In the genomic region with DNA sequence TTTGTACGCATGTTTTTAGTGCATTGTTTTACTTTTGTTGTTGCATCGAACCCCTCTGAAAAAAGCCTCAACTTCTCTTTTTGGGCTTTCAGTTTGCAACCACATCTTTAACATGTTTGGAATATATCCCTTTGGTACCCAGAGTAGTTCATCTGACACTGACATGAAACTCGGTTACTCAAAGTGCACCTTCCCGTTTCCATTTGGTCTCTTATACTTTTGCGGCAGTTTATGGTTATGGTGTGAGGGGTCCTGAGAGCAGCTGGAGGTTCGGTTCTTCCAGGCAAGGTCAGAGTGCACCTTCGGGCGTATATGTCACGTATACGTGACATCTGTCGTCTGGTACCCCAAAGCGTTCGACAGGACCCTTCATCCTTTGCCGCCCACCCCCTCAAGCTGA, we compare ENCODE assay signal across 8 mouse cellular contexts. TPM values are rescaled to one million over a fixed set of nuclear protein-coding genes. Genes with fewer than 3 reads are reported as not detected.
DNase-seq lines count a peak whose midpoint lies in the region; ATAC-seq and TF ChIP-seq lines count a peak whose summit lies in the region.

No protein-coding gene starts in this region.

- no peak for DNase-seq in heart, postnatal 0 days (ENCODE audit: low spot score)
- DNase-seq in heart, adult 8-10 months (ENCODE audit: low spot score) = no peak
- DNase-seq in hindbrain, embryonic 14.5 days (ENCODE audit: low spot score) = no peak
- DNase-seq in left cerebral cortex, postnatal 4 days = no peak
- DNase-seq in embryo, embryonic 10.5 days (ENCODE audit: low spot score) = no peak

- peaks cover 77% of the 10 kb centered on the region for H3K27me3 ChIP-seq in heart, postnatal 0 days (ENCODE audit: control insufficient read depth, insufficient read depth, low read length)
- H3K27me3 ChIP-seq in hindbrain, embryonic 14.5 days (ENCODE audit: control insufficient read depth, insufficient read depth, low read length) = peaks cover 59% of the 10 kb centered on the region
- peaks cover 63% of the 10 kb centered on the region for H3K27me3 ChIP-seq in midbrain, embryonic 13.5 days

- 20% methylated on average over 14 of the region's 14 CpGs for WGBS in heart, postnatal 0 days
- WGBS in hindbrain, embryonic 14.5 days = 18% methylated on average over 14 of the region's 14 CpGs
- 15% methylated on average over 14 of the region's 14 CpGs for WGBS in midbrain, embryonic 13.5 days

- ATAC-seq in heart, postnatal 0 days (ENCODE audit: insufficient read depth, low read depth) = no peak
- no peak for ATAC-seq in hindbrain, embryonic 14.5 days (ENCODE audit: low FRiP score)
- ATAC-seq in midbrain, embryonic 13.5 days = no peak
- no peak for ATAC-seq in megakaryocyte progenitor cell, adult 5-6 weeks (replicated peaks; ENCODE audit: poor library complexity)

- H3K36me3 ChIP-seq in heart, postnatal 0 days (replicated peaks; ENCODE audit: control insufficient read depth, insufficient read depth, low read length) = no peaks in the 10 kb centered on the region
- H3K36me3 ChIP-seq in hindbrain, embryonic 14.5 days (replicated peaks; ENCODE audit: control insufficient read depth, insufficient read depth) = no peaks in the 10 kb centered on the region
- H3K36me3 ChIP-seq in midbrain, embryonic 13.5 days = no peaks in the 10 kb centered on the region

- H3K4me3 ChIP-seq in heart, postnatal 0 days (ENCODE audit: low read depth, low read length) = peak overlapping the region; percentile 54
- peak overlapping the region; percentile 60 for H3K4me3 ChIP-seq in bone marrow macrophage, adult 2 months (ENCODE audit: insufficient read depth, low read length)
- H3K4me3 ChIP-seq in hindbrain, embryonic 14.5 days (replicated peaks; ENCODE audit: low read length) = peak overlapping the region; percentile 80
- peak overlapping the region; percentile 77 for H3K4me3 ChIP-seq in midbrain, embryonic 13.5 days (replicated peaks)

- TF ChIP-seq CTCF in heart, postnatal 0 days (IDR thresholded peaks at IDR 0.05; ENCODE audit: low read depth) = no peak
- 0 out of 2 replicates have a peak, but pooled peaks have one; percentile 14 for TF ChIP-seq CTCF in bone marrow macrophage, adult 2 months (IDR thresholded peaks at IDR 0.05; ENCODE audit: low read depth, low read length)

- H3K9me3 ChIP-seq in heart, postnatal 0 days (replicated peaks; ENCODE audit: control insufficient read depth, low read length) = no peaks in the 10 kb centered on the region
- no peaks in the 10 kb centered on the region for H3K9me3 ChIP-seq in hindbrain, embryonic 14.5 days (ENCODE audit: control insufficient read depth, low read length)
- H3K9me3 ChIP-seq in midbrain, embryonic 13.5 days = no peaks in the 10 kb centered on the region

- TF ChIP-seq POLR2A in bone marrow macrophage, adult 2 months (IDR thresholded peaks at IDR 0.05; ENCODE audit: borderline replicate concordance, low read depth, low read length) = no peak

- intact Hi-C loops in left cerebral cortex, postnatal 4 days (cut with DNase I) = no loop called here

- no peak overlapping the region for H3K27ac ChIP-seq in heart, postnatal 0 days (ENCODE audit: low read depth)
- H3K27ac ChIP-seq in bone marrow macrophage, adult 2 months (ENCODE audit: insufficient read depth, low read depth, low read length) = no peak overlapping the region
- H3K27ac ChIP-seq in hindbrain, embryonic 14.5 days = peak overlapping the region; percentile 45; the same call in 1 of the 2 replicates
- H3K27ac ChIP-seq in midbrain, embryonic 13.5 days = no peak overlapping the region

- H3K4me1 ChIP-seq in heart, postnatal 0 days (ENCODE audit: control insufficient read depth, insufficient read depth) = 0 out of 2 replicates have a peak, but pooled peaks cover 7% of the 10 kb centered on the region
- H3K4me1 ChIP-seq in bone marrow macrophage, adult 2 months (ENCODE audit: control insufficient read depth, insufficient read depth, low read length) = peaks cover 7% of the 10 kb centered on the region
- H3K4me1 ChIP-seq in hindbrain, embryonic 14.5 days (replicated peaks; ENCODE audit: control insufficient read depth, insufficient read depth, low read length) = peaks cover 5% of the 10 kb centered on the region; the same call in 1 of the 2 replicates
- H3K4me1 ChIP-seq in midbrain, embryonic 13.5 days (replicated peaks) = peaks cover 21% of the 10 kb centered on the region

- no peak for TF ChIP-seq EP300 in heart, postnatal 0 days (IDR thresholded peaks at IDR 0.05; ENCODE audit: low read depth)

- H3K4me2 ChIP-seq in heart, postnatal 0 days (ENCODE audit: low read depth, low read length) = peak overlapping the region; percentile 94
- peak overlapping the region; percentile 92 for H3K4me2 ChIP-seq in hindbrain, embryonic 14.5 days (replicated peaks)
- peak overlapping the region; percentile 93 for H3K4me2 ChIP-seq in midbrain, embryonic 13.5 days (replicated peaks)

- no peak overlapping the region for H3K9ac ChIP-seq in heart, postnatal 0 days (replicated peaks; ENCODE audit: low read depth, low read length)
- H3K9ac ChIP-seq in hindbrain, embryonic 14.5 days = peak overlapping the region; percentile 83
- H3K9ac ChIP-seq in midbrain, embryonic 13.5 days (replicated peaks) = peak overlapping the region; percentile 85

RNA-seq across cellular contexts. Expression of gene Tmem8, which starts 0.3 kb away (rescaled TPM):
- total RNA-seq in heart, postnatal 0 days (2014; rRNA removed; ENCODE audit: low replicate concordance) = 2.1 and 2.5 TPM in 2 replicates
- polyA plus RNA-seq in heart, postnatal 0 days (2015; fragmentation: Nextera tagmentation; extraction: Ambion mirVana) = 0.51 and 0.69 TPM in 2 replicates
- 1 to 10 TPM; 6.0 to 7.0 (median 6.2) TPM for total RNA-seq in heart, adult 8-10 months (2022)
- polyA plus RNA-seq in bone marrow macrophage, adult 2 months (2012; ENCODE audit: insufficient read depth, insufficient read length, missing spikeins) = 58.4 and 67.5 TPM in 2 replicates
- polyA plus RNA-seq in hindbrain, embryonic 14.5 days (2014; fragmentation: Nextera tagmentation; extraction: Ambion mirVana) = 3.2 and 3.9 TPM in 2 replicates
- 2.4 and 2.6 TPM in 2 replicates for polyA plus RNA-seq in midbrain, embryonic 13.5 days (2015; fragmentation: Nextera tagmentation; extraction: Ambion mirVana)
- total RNA-seq in left cerebral cortex, postnatal 4 days (2021) = 1 to 10 TPM; 7.0 to 7.7 TPM
- 7.2 and 7.4 TPM in 2 replicates for total RNA-seq in megakaryocyte progenitor cell, adult 5-6 weeks (2015)
- 4.9 and 8.6 TPM in 2 replicates for total RNA-seq in megakaryocyte progenitor cell, adult 5-6 weeks (2017)

RNA-seq across cellular contexts. Expression of gene Mrpl28, which starts 10.5 kb away (rescaled TPM):
- total RNA-seq in heart, postnatal 0 days (2014; rRNA removed; ENCODE audit: low replicate concordance) = 213 and 275 TPM in 2 replicates
- polyA plus RNA-seq in heart, postnatal 0 days (2015; fragmentation: Nextera tagmentation; extraction: Ambion mirVana) = 222 and 226 TPM in 2 replicates
- 100 to 1,000 TPM; 160 to 201 (median 177) TPM for total RNA-seq in heart, adult 8-10 months (2022)
- polyA plus RNA-seq in bone marrow macrophage, adult 2 months (2012; ENCODE audit: insufficient read depth, insufficient read length, missing spikeins) = 72.1 and 74.7 TPM in 2 replicates
- polyA plus RNA-seq in hindbrain, embryonic 14.5 days (2014; fragmentation: Nextera tagmentation; extraction: Ambion mirVana) = 184 and 190 TPM in 2 replicates
- polyA plus RNA-seq in midbrain, embryonic 13.5 days (2015; fragmentation: Nextera tagmentation; extraction: Ambion mirVana) = 182 and 191 TPM in 2 replicates
- 10 to 100 TPM; 74.2 to 80.5 TPM for total RNA-seq in left cerebral cortex, postnatal 4 days (2021)
- 73.3 and 84.4 TPM in 2 replicates for total RNA-seq in megakaryocyte progenitor cell, adult 5-6 weeks (2015)
- 40.7 and 46.4 TPM in 2 replicates for total RNA-seq in megakaryocyte progenitor cell, adult 5-6 weeks (2017)

RNA-seq across cellular contexts. Expression of gene Nme4, which starts 17.3 kb away (rescaled TPM):
- 28.5 and 60.6 TPM in 2 replicates for total RNA-seq in heart, postnatal 0 days (2014; rRNA removed; ENCODE audit: low replicate concordance)
- polyA plus RNA-seq in heart, postnatal 0 days (2015; fragmentation: Nextera tagmentation; extraction: Ambion mirVana) = 26.5 and 27.5 TPM in 2 replicates
- 1 to 10 TPM; 5.0 to 7.6 (median 5.9) TPM for total RNA-seq in heart, adult 8-10 months (2022)
- polyA plus RNA-seq in bone marrow macrophage, adult 2 months (2012; ENCODE audit: insufficient read depth, insufficient read length, missing spikeins) = 25.6 and 28.4 TPM in 2 replicates
- 14.5 and 17.5 TPM in 2 replicates for polyA plus RNA-seq in hindbrain, embryonic 14.5 days (2014; fragmentation: Nextera tagmentation; extraction: Ambion mirVana)
- polyA plus RNA-seq in midbrain, embryonic 13.5 days (2015; fragmentation: Nextera tagmentation; extraction: Ambion mirVana) = 31.8 and 36.8 TPM in 2 replicates
- total RNA-seq in left cerebral cortex, postnatal 4 days (2021) = 1 to 10 TPM; 8.9 to 9.6 TPM
- total RNA-seq in megakaryocyte progenitor cell, adult 5-6 weeks (2015) = 46.5 and 47.1 TPM in 2 replicates
- 42.7 and 45.4 TPM in 2 replicates for total RNA-seq in megakaryocyte progenitor cell, adult 5-6 weeks (2017)

RNA-seq across cellular contexts. Expression of gene Decr2, which starts 22.6 kb away (rescaled TPM):
- 35.3 and 44.6 TPM in 2 replicates for total RNA-seq in heart, postnatal 0 days (2014; rRNA removed; ENCODE audit: low replicate concordance)
- polyA plus RNA-seq in heart, postnatal 0 days (2015; fragmentation: Nextera tagmentation; extraction: Ambion mirVana) = 35.3 and 36.6 TPM in 2 replicates
- 10 to 100 TPM; 10.2 to 11.2 (median 11.0) TPM for total RNA-seq in heart, adult 8-10 months (2022)
- polyA plus RNA-seq in bone marrow macrophage, adult 2 months (2012; ENCODE audit: insufficient read depth, insufficient read length, missing spikeins) = 29.0 and 30.7 TPM in 2 replicates
- polyA plus RNA-seq in hindbrain, embryonic 14.5 days (2014; fragmentation: Nextera tagmentation; extraction: Ambion mirVana) = 22.6 and 28.8 TPM in 2 replicates
- polyA plus RNA-seq in midbrain, embryonic 13.5 days (2015; fragmentation: Nextera tagmentation; extraction: Ambion mirVana) = 27.0 and 28.2 TPM in 2 replicates
- total RNA-seq in left cerebral cortex, postnatal 4 days (2021) = 10 to 100 TPM; 21.7 to 24.3 TPM
- total RNA-seq in megakaryocyte progenitor cell, adult 5-6 weeks (2015) = 2.9 and 5.3 TPM in 2 replicates
- 10.1 and 11.7 TPM in 2 replicates for total RNA-seq in megakaryocyte progenitor cell, adult 5-6 weeks (2017)

RNA-seq across cellular contexts. Expression of gene Axin1, which starts 25.7 kb away (rescaled TPM):
- 15.9 and 21.2 TPM in 2 replicates for total RNA-seq in heart, postnatal 0 days (2014; rRNA removed; ENCODE audit: low replicate concordance)
- polyA plus RNA-seq in heart, postnatal 0 days (2015; fragmentation: Nextera tagmentation; extraction: Ambion mirVana) = 3.3 and 4.2 TPM in 2 replicates
- 10 to 100 TPM; 16.1 to 21.6 (median 17.3) TPM for total RNA-seq in heart, adult 8-10 months (2022)
- polyA plus RNA-seq in bone marrow macrophage, adult 2 months (2012; ENCODE audit: insufficient read depth, insufficient read length, missing spikeins) = 31.6 and 40.1 TPM in 2 replicates
- 7.0 and 8.5 TPM in 2 replicates for polyA plus RNA-seq in hindbrain, embryonic 14.5 days (2014; fragmentation: Nextera tagmentation; extraction: Ambion mirVana)
- polyA plus RNA-seq in midbrain, embryonic 13.5 days (2015; fragmentation: Nextera tagmentation; extraction: Ambion mirVana) = 17.3 and 21.6 TPM in 2 replicates
- 10 to 100 TPM; 37.5 to 37.8 TPM for total RNA-seq in left cerebral cortex, postnatal 4 days (2021)
- 26.2 and 34.6 TPM in 2 replicates for total RNA-seq in megakaryocyte progenitor cell, adult 5-6 weeks (2015)
- total RNA-seq in megakaryocyte progenitor cell, adult 5-6 weeks (2017) = 160 and 191 TPM in 2 replicates
